Mouse (Mus musculus) cerebellum, adult 2 months (tissue): ENCODE data around the gene Wipf1. TPM values are rescaled to one million over a fixed set of nuclear protein-coding genes. Genes with fewer than 3 reads are reported as not detected.
A peak's percentile ranks its signal among the peaks of the same experiment; 100 is the strongest.

ENCODE experiments used
- DNase-seq, 2 experiments: peaks; one replicate each; pipeline ENCODE4 v3.0.0; 2021
- H3K27ac ChIP-seq: fragments of 200-500 bp; 2 replicates; pipeline ENCODE4 v1.5.1; 2012; ENCODE audit warnings: low read length, control low read depth, inconsistent platforms; ENCODE audit not compliant: insufficient read depth
- H3K27me3 ChIP-seq: fragments of 200-500 bp; 2 replicates; pipeline ENCODE4 v1.6.1; 2012; ENCODE audit warnings: inconsistent platforms, mild to moderate bottlenecking, low read length, moderate library complexity; ENCODE audit not compliant: control insufficient read depth, insufficient read depth
- H3K4me1 ChIP-seq: fragments of 200-500 bp; 2 replicates; pipeline ENCODE4 v1.6.1; 2011; ENCODE audit warnings: low read length; ENCODE audit not compliant: control insufficient read depth, insufficient read depth
- H3K4me3 ChIP-seq: fragments of 200-500 bp; replicated peaks from 2 replicates; pipeline ENCODE3; 2011; ENCODE audit warnings: mild to moderate bottlenecking, low read depth, low read length, control low read depth; ENCODE audit not compliant: insufficient read depth
- CTCF ChIP-seq: fragments of 200-500 bp; IDR thresholded peaks from 2 replicates; pipeline ENCODE4 v1.5.1; 2011; ENCODE audit warnings: low read depth, mild to moderate bottlenecking, control low read depth, low read length, moderate library complexity, borderline replicate concordance; ENCODE audit not compliant: insufficient read depth
- POLR2A ChIP-seq: fragments of 200-500 bp; IDR thresholded peaks from 2 replicates; pipeline ENCODE4 v1.6.1; 2011; ENCODE audit warnings: low read length, control low read depth, borderline replicate concordance; ENCODE audit not compliant: insufficient read depth
- WGBS: fragments of 180-500 bp; shearing (Covaris S2); methylation state at CpG from one replicate; pipeline ENCODE4 v1.1.7; 2018; 5-methylcytosine and 5-hydroxymethylcytosine counted together
- polyA plus RNA-seq: library from polyadenylated mRNA; depleted of rRNA; stranded (reverse); fragments of >200 nt; gene quantifications from 2 replicates; pipeline ENCODE4 v1.2.3, GENCODE M21; 2012; rRNA removed

Wipf1 gene
- polyA plus RNA-seq, 1 experiment: 7.2 TPM

GRCm38 (mm10) chr2:73389951-73390350 is 139.6 kb downstream of the Wipf1 start:
- no peak for DNase-seq
- H3K4me1 ChIP-seq: no peaks in the 10 kb centered on the region
- H3K27ac ChIP-seq: no peak overlapping the region
- TF ChIP-seq POLR2A (no peak), CTCF (no peak)
- 85% methylated on average over 3 of the region's 3 CpGs for WGBS
- no peaks in the 10 kb centered on the region for H3K27me3 ChIP-seq
- H3K4me3 ChIP-seq: no peak overlapping the region

- H3K4me1 ChIP-seq: no peaks in the 10 kb centered on the region
- no peaks in the 10 kb centered on the region for H3K27me3 ChIP-seq
- DNase-seq: no peak
- no peak for TF ChIP-seq POLR2A
- TF ChIP-seq CTCF: no peak
- WGBS: 96% methylated on average over 1 of the region's 1 CpGs
- H3K4me3 ChIP-seq: no peak overlapping the region
- no peak overlapping the region for H3K27ac ChIP-seq
These were observed 141.7 kb downstream of the Wipf1 start for GRCm38 (mm10) chr2:73387806-73388205.

- Histone ChIP-seq H3K27me3 (no peaks in the 10 kb centered on the region), H3K4me3 (peak within 1 kb of the TSS; percentile 83), H3K27ac (peak within 1 kb of the TSS; percentile 62), H3K4me1 (no peaks in the 10 kb centered on the region)
- WGBS: under 1% methylated on average over 44 of the region's 44 CpGs
- DNase-seq: peak; percentile 99 to 100
- no peak for TF ChIP-seq CTCF
- TF ChIP-seq POLR2A: peak; percentile 58
These were observed 143.0 kb downstream of the Wipf1 start, which contains the start of gene Gpr155 for GRCm38 (mm10) chr2:73386356-73387046. Gene Gpr155 (minus strand): TSS chr2:73386572.

GRCm38 (mm10) chr2:73385641-73386355 is 143.7 kb downstream of the Wipf1 start:
- Histone ChIP-seq H3K4me1 (no peaks in the 10 kb centered on the region), H3K4me3 (peak overlapping the region; percentile 83), H3K27ac (no peak overlapping the region; the same call in 1 of the 2 replicates), H3K27me3 (no peaks in the 10 kb centered on the region)
- under 1% methylated on average over 29 of the region's 29 CpGs for whole genome bisulfite sequencing
- DNase-seq: peak in 1 of 2 experiments; percentile 5
- no peak for TF ChIP-seq CTCF
- no peak for TF ChIP-seq POLR2A

- Histone ChIP-seq H3K27me3 (no peaks in the 10 kb centered on the region), H3K27ac (no peak overlapping the region), H3K4me3 (no peak overlapping the region), H3K4me1 (no peaks in the 10 kb centered on the region)
- WGBS: 84% methylated on average over 4 of the region's 4 CpGs
- no peak for DNase-seq
- TF ChIP-seq POLR2A: no peak
- TF ChIP-seq CTCF: no peak
These were observed 144.4 kb downstream of the Wipf1 start for GRCm38 (mm10) chr2:73385172-73385571.

- DNase-seq: no peak
- Histone ChIP-seq H3K27ac (no peak overlapping the region), H3K4me3 (no peak overlapping the region), H3K4me1 (no peaks in the 10 kb centered on the region), H3K27me3 (no peaks in the 10 kb centered on the region)
- TF ChIP-seq POLR2A (no peak), CTCF (no peak)
- 92% methylated on average over 9 of the region's 9 CpGs for WGBS
These were observed 149.1 kb downstream of the Wipf1 start for GRCm38 (mm10) chr2:73380298-73380975.

- 80% methylated on average over 5 of the region's 5 CpGs for WGBS
- Histone ChIP-seq H3K4me3 (no peak overlapping the region), H3K27ac (no peak overlapping the region), H3K27me3 (no peaks in the 10 kb centered on the region), H3K4me1 (no peaks in the 10 kb centered on the region)
- DNase-seq: no peak
- no peak for TF ChIP-seq CTCF
- no peak for TF ChIP-seq POLR2A
These were observed 149.9 kb downstream of the Wipf1 start for GRCm38 (mm10) chr2:73379656-73380055.

Other genes with a start within 250 kb of the Wipf1 start
- 31.3 and 31.7 TPM in 2 replicates for gene Scrn3, start 217.1 kb downstream of the Wipf1 start, polyA plus RNA-seq
- gene Cir1, start 217.0 kb downstream of the Wipf1 start, polyA plus RNA-seq: 29.2 TPM in 2 replicates
- gene Gpr155, start 143.2 kb downstream of the Wipf1 start, polyA plus RNA-seq: 19.4 and 20.0 TPM in 2 replicates
- gene Chrna1, start 50.6 kb upstream of the Wipf1 start, polyA plus RNA-seq: 0.03 and 0.08 TPM in 2 replicates
- 258 and 288 TPM in 2 replicates for gene Chn1, start 245.6 kb upstream of the Wipf1 start, polyA plus RNA-seq